Mouse (Mus musculus) CD4-positive helper T cell, adult 2 months (primary cell): Measurements from ENCODE around the gene Gm20830.
"Not testable (repeated sequence)": the region's sequence is repeated elsewhere in the genome, so short reads cannot be mapped to it uniquely, and the experiment has no call there.

Source experiments
- DNase-seq: peaks from one replicate; pipeline ENCODE4 v3.0.0-alpha.2; 2012; ENCODE audit warnings: low read depth, missing footprints, low spot score

Gene Gm20830

DNA sequence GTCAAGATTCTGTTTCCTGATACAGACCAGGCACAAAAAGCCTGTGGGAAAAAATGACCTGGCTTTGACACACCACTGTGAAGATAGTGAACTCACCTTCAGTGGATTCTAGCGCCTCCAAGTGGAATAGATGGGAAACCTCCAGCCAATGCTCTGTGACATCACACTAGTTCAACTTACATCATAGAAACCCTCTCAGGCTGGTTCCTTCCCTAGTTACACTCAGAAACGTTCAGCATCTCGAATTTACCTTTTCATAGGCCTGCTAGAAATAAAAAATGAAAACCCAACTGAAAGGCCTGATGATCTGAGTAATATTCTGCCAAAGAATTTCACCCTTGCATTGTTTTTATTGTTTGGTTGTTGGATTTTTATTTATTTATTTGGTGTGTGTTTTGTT is at the start of gene Gm20830:
Gene Gm20830 (minus strand): TSS at position 101 of the 400 bp plus-strand sequence.
- DNase-seq, result not testable (repeated sequence)
